Mouse (Mus musculus) embryonic stem cell, embryonic (primary cell): ENCODE data around the gene Aif1l.

Source experiments
- CTCF ChIA-PET, 4 experiments: fragments of 300-600 bp in 2 of 4; fragments of 350-600 bp in 2 of 4; sonication (Branson Sonifier 250); formaldehyde crosslinking; loops; one replicate each; lab custom pipeline; 2022; ENCODE audit warnings: inconsistent platforms in 2 of 4; lab: Charles Lee
- POLR2A ChIA-PET, 4 experiments: fragments of 300-600 bp in 2 of 4; fragments of 350-600 bp in 2 of 4; sonication (Branson Sonifier 250); formaldehyde crosslinking; loops; one replicate each; lab custom pipeline; 2022; ENCODE audit warnings: antibody characterized with exemption in 4 of 4, inconsistent platforms in 1 of 4; lab: Charles Lee

The Aif1l gene

GRCm38 (mm10) chr2:31935054-31935453 lies 14.9 kb upstream of the Aif1l start:
- ChIA-PET POLR2A (interaction anchor here (0.6 to 1.4 kb wide), 6 partner anchors 10 to 1850 kb away, joined by 3 to 4 read pairs (median 3); no protein-coding TSS in a partner anchor), CTCF (interaction anchor here in 3 of 4 experiments (0.6 to 1.7 kb wide), 7 partner anchors 10 to 250 kb away, joined by 3 to 7 read pairs (median 3); partner anchors contain the start of gene Lamc3 (in 1 of the 3))

GRCm38 (mm10) chr2:31938298-31938697 lies 11.6 kb upstream of the Aif1l start:
- POLR2A ChIA-PET = interaction anchor here in 2 of 4 experiments (0.5 to 0.9 kb wide), 2 partner anchors 16 to 275 kb away, joined by 3 read pairs; no protein-coding TSS in a partner anchor
- CTCF ChIA-PET = interaction anchor here in 1 of 4 experiments (0.7 kb wide), 1 partner anchor 13 kb away, joined by 3 read pairs; no protein-coding TSS in a partner anchor

GRCm38 (mm10) chr2:31943011-31943410 lies 6.9 kb upstream of the Aif1l start:
- CTCF ChIA-PET = interaction anchor here in 1 of 4 experiments (0.7 kb wide), 1 partner anchor 370 kb away, joined by 3 read pairs; no protein-coding TSS in a partner anchor
- POLR2A ChIA-PET = interaction anchor here in 1 of 4 experiments (0.8 kb wide), 1 partner anchor 18 kb away, joined by 4 read pairs; no protein-coding TSS in a partner anchor

GRCm38 (mm10) chr2:31945580-31945979 lies 4.4 kb upstream of the Aif1l start:
- CTCF ChIA-PET = interaction anchor here in 2 of 4 experiments (0.6 kb wide), 2 partner anchors 19 to 1097 kb away, joined by 3 to 5 read pairs; no protein-coding TSS in a partner anchor
- POLR2A ChIA-PET = interaction anchor here in 2 of 4 experiments (0.6 to 0.8 kb wide), 2 partner anchors 15 to 306 kb away, joined by 3 read pairs; no protein-coding TSS in a partner anchor

GRCm38 (mm10) chr2:31948392-31948791 lies 1.5 kb upstream of the Aif1l start:
- POLR2A ChIA-PET = interaction anchor here (0.5 to 1.3 kb wide), 7 partner anchors 9 to 193 kb away, joined by 3 to 10 read pairs (median 4); no protein-coding TSS in a partner anchor
- CTCF ChIA-PET = interaction anchor here in 2 of 4 experiments (0.6 to 1.5 kb wide), 6 partner anchors 13 to 174 kb away, joined by 3 to 5 read pairs (median 3); no protein-coding TSS in a partner anchor

GRCm38 (mm10) chr2:31948801-31949200 lies 1.1 kb upstream of the Aif1l start:
- ChIA-PET POLR2A (interaction anchor here (0.6 to 1.3 kb wide), 7 partner anchors 8 to 193 kb away, joined by 3 to 10 read pairs (median 4); no protein-coding TSS in a partner anchor), CTCF (interaction anchor here in 2 of 4 experiments (0.6 to 1.5 kb wide), 10 partner anchors 12 to 282 kb away, joined by 3 to 5 read pairs (median 3); no protein-coding TSS in a partner anchor)

GRCm38 (mm10) chr2:31950966-31951365 lies 1.0 kb downstream of the Aif1l start:
- ChIA-PET POLR2A (interaction anchor here in 1 of 4 experiments (0.6 to 1.4 kb wide), 3 partner anchors 9 to 146 kb away, joined by 3 to 8 read pairs (median 4); no protein-coding TSS in a partner anchor), CTCF (interaction anchor here in 3 of 4 experiments (0.5 to 1.5 kb wide), 7 partner anchors 9 to 479 kb away, joined by 3 to 4 read pairs (median 3); no protein-coding TSS in a partner anchor)

GRCm38 (mm10) chr2:31952236-31952635 lies 2.3 kb downstream of the Aif1l start:
- ChIA-PET POLR2A (interaction anchor here in 3 of 4 experiments (0.6 to 1.4 kb wide), 6 partner anchors 8 to 57 kb away, joined by 3 to 5 read pairs (median 4); partner anchors contain the start of gene Nup214 (in 1 of the 3)), CTCF (interaction anchor here in 2 of 4 experiments (0.5 to 1.5 kb wide), 3 partner anchors 15 to 126 kb away, joined by 3 read pairs; no protein-coding TSS in a partner anchor)

GRCm38 (mm10) chr2:31952725-31953124 lies 2.8 kb downstream of the Aif1l start:
- POLR2A ChIA-PET = interaction anchor here in 2 of 4 experiments (0.7 to 1.3 kb wide), 2 partner anchors 8 to 9 kb away, joined by 3 to 5 read pairs; no protein-coding TSS in a partner anchor
- CTCF ChIA-PET = interaction anchor here in 2 of 4 experiments (0.6 to 1.0 kb wide), 2 partner anchors 18 to 136 kb away, joined by 3 read pairs; no protein-coding TSS in a partner anchor

GRCm38 (mm10) chr2:31953687-31954086 lies 3.7 kb downstream of the Aif1l start:
- ChIA-PET CTCF (no interaction called here), POLR2A (interaction anchor here in 1 of 4 experiments (0.6 kb wide), 1 partner anchor 369 kb away, joined by 3 read pairs; no protein-coding TSS in a partner anchor)

GRCm38 (mm10) chr2:31954779-31955181 lies 4.8 kb downstream of the Aif1l start:
- CTCF ChIA-PET = interaction anchor here in 2 of 4 experiments (0.9 to 1.6 kb wide), 2 partner anchors 10 kb away, joined by 3 to 5 read pairs; no protein-coding TSS in a partner anchor
- POLR2A ChIA-PET = interaction anchor here in 1 of 4 experiments (1.2 kb wide), 1 partner anchor 30 kb away, joined by 4 read pairs; no protein-coding TSS in a partner anchor

GRCm38 (mm10) chr2:31955686-31956085 lies 5.7 kb downstream of the Aif1l start:
- CTCF ChIA-PET = interaction anchor here in 3 of 4 experiments (0.9 to 1.6 kb wide), 3 partner anchors 9 kb away, joined by 3 to 5 read pairs (median 3); no protein-coding TSS in a partner anchor
- POLR2A ChIA-PET = interaction anchor here in 1 of 4 experiments (0.7 to 1.3 kb wide), 4 partner anchors 31 to 197 kb away, joined by 3 to 4 read pairs (median 3); no protein-coding TSS in a partner anchor

GRCm38 (mm10) chr2:31957211-31957610 lies 7.3 kb downstream of the Aif1l start:
- POLR2A ChIA-PET = interaction anchor here in 3 of 4 experiments (0.5 to 1.9 kb wide), 13 partner anchors 9 to 1512 kb away, joined by 3 to 10 read pairs (median 3); partner anchors contain the start of gene Nup214 (in 2 of the 3)

GRCm38 (mm10) chr2:31960986-31961385 lies 11.0 kb downstream of the Aif1l start:
- ChIA-PET POLR2A (interaction anchor here in 2 of 4 experiments (0.6 to 5.0 kb wide), 16 partner anchors 9 to 177 kb away, joined by 3 to 45 read pairs (median 4); partner anchors contain the start of gene Nup214 (in 2 of the 2)), CTCF (interaction anchor here in 3 of 4 experiments (0.9 to 1.9 kb wide), 7 partner anchors 10 to 173 kb away, joined by 3 to 7 read pairs (median 4); no protein-coding TSS in a partner anchor)

More at GRCm38 (mm10) chr2:31957211-31957610, 7.3 kb downstream of the Aif1l start:
- CTCF ChIA-PET = interaction anchor here in 2 of 4 experiments (0.6 to 0.8 kb wide), 6 partner anchors 14 to 806 kb away, joined by 3 to 7 read pairs (median 4); partner anchors contain the start of gene Nup214 (in 1 of the 2)

GRCm38 (mm10) chr2:31961791-31962222 lies 11.9 kb downstream of the Aif1l start:
- POLR2A ChIA-PET = interaction anchor here (0.6 to 5.0 kb wide), 13 partner anchors 9 to 203 kb away, joined by 3 to 45 read pairs (median 3); partner anchors contain the start of gene Nup214 (in 2 of the 4)
- CTCF ChIA-PET = interaction anchor here (0.6 to 1.9 kb wide), 6 partner anchors 13 to 172 kb away, joined by 3 to 7 read pairs (median 3); no protein-coding TSS in a partner anchor

GRCm38 (mm10) chr2:31962501-31963224 lies 12.7 kb downstream of the Aif1l start:
- CTCF ChIA-PET = interaction anchor here (0.6 to 1.0 kb wide), 5 partner anchors 9 to 147 kb away, joined by 3 to 4 read pairs (median 3); no protein-coding TSS in a partner anchor
- POLR2A ChIA-PET = interaction anchor here in 3 of 4 experiments (0.9 to 5.0 kb wide), 8 partner anchors 10 to 202 kb away, joined by 3 to 45 read pairs (median 3); partner anchors contain the start of gene Nup214 (in 2 of the 3)

- ChIA-PET CTCF (interaction anchor here in 1 of 4 experiments (0.9 kb wide), 1 partner anchor 8 kb away, joined by 3 read pairs; no protein-coding TSS in a partner anchor), POLR2A (interaction anchor here in 1 of 4 experiments (5.0 kb wide), 1 partner anchor 11 kb away, joined by 45 read pairs; the partner anchor contains the start of gene Nup214)
Observed at GRCm38 (mm10) chr2:31963491-31963890, 13.6 kb downstream of the Aif1l start.
